Mouse (Mus musculus) liver, adult 2 months (tissue): ENCODE measurements around the gene 4930402H24Rik. TPM values are rescaled to one million over a fixed set of nuclear protein-coding genes. Genes with fewer than 3 reads are reported as not detected.

ENCODE experiments used
- DNase-seq: peaks from one replicate; pipeline ENCODE4 v3.0.0-alpha.2; 2011; ENCODE audit warnings: low read depth, low spot score; ENCODE audit errors: extremely low read depth
- H3K27ac ChIP-seq: fragments of 200-500 bp; replicated peaks from 2 replicates; pipeline ENCODE4 v1.5.1; 2012; ENCODE audit warnings: low read depth, mild to moderate bottlenecking, control low read depth, inconsistent platforms, low read length; ENCODE audit not compliant: insufficient read depth
- H3K27me3 ChIP-seq: fragments of 200-500 bp; 2 replicates; pipeline ENCODE4 v1.6.1; 2012; ENCODE audit warnings: mild to moderate bottlenecking, moderate library complexity, low read length, inconsistent platforms; ENCODE audit not compliant: control insufficient read depth, insufficient read depth
- H3K36me3 ChIP-seq: fragments of 200-500 bp; 2 replicates; pipeline ENCODE4 v1.6.1; 2012; ENCODE audit warnings: low read length, inconsistent platforms; ENCODE audit not compliant: control insufficient read depth, insufficient read depth
- H3K4me1 ChIP-seq: fragments of 200-500 bp; 2 replicates; pipeline ENCODE4 v1.6.1; 2011; ENCODE audit warnings: low read length; ENCODE audit not compliant: control insufficient read depth, insufficient read depth
- H3K4me3 ChIP-seq: fragments of 200-500 bp; 2 replicates; pipeline ENCODE4 v1.5.1; 2011; ENCODE audit warnings: low read depth, mild to moderate bottlenecking, control low read depth, low read length, moderate library complexity; ENCODE audit not compliant: insufficient read depth
- H3K79me2 ChIP-seq: fragments of 200-500 bp; 2 replicates; pipeline ENCODE4 v1.6.1; 2012; ENCODE audit warnings: inconsistent platforms, mild to moderate bottlenecking, low read length, moderate library complexity; ENCODE audit not compliant: control insufficient read depth, insufficient read depth
- H3K9ac ChIP-seq: fragments of 200-500 bp; 2 replicates; pipeline ENCODE4 v1.6.1; 2012; ENCODE audit warnings: low read depth, mild to moderate bottlenecking, control low read depth, inconsistent platforms, low read length
- CTCF ChIP-seq: fragments of 200-500 bp; IDR thresholded peaks from 2 replicates; pipeline ENCODE4 v1.5.1; 2011; ENCODE audit warnings: low read depth, low read length, control low read depth
- POLR2A ChIP-seq: fragments of 200-500 bp; IDR thresholded peaks from 2 replicates; pipeline ENCODE4 v1.6.1; 2011; ENCODE audit warnings: low read length, control low read depth; ENCODE audit not compliant: insufficient read depth; ENCODE audit errors: extremely low read depth
- WGBS: fragments of 180-500 bp; shearing (Covaris S2); methylation state at CpG from one replicate; pipeline ENCODE4 v1.1.7; 2018; 5-methylcytosine and 5-hydroxymethylcytosine counted together
- polyA plus RNA-seq: library from polyadenylated mRNA; depleted of rRNA; stranded (reverse); fragments of >200 nt; gene quantifications from 2 replicates; pipeline ENCODE4 v1.2.3, GENCODE M21; 2012
- total RNA-seq: library from RNA; depleted of rRNA; stranded (reverse); fragments of >200 nt; gene quantifications from 2 replicates; pipeline ENCODE4 v1.2.3, GENCODE M21; 2014

4930402H24Rik gene
- total and polyA plus RNA-seq, 2 experiments: 14.8 to 18.2 TPM

DNA sequence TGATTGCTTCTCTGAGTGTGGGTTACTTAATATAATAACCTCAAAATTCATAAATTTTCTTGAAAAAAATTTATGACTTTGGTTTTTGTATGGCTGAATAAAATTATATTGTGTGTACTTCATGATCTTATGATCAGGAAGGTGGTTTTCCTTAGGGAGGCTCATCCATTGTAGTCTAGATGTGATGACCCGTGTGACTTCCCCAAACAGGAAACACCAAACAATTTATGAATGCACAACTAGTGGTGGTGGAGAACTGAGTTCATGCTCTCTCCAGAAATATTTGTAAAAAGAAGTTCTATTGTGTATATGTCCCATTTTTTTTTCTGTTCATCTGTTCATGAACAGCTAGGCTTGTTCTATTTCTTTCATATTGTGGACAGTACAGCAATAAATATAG, 18.8 kb downstream of the 4930402H24Rik start:
- no peak for TF ChIP-seq POLR2A
- TF ChIP-seq CTCF: no peak
- 82% methylated on average over 1 of the region's 1 CpGs for WGBS

DNA sequence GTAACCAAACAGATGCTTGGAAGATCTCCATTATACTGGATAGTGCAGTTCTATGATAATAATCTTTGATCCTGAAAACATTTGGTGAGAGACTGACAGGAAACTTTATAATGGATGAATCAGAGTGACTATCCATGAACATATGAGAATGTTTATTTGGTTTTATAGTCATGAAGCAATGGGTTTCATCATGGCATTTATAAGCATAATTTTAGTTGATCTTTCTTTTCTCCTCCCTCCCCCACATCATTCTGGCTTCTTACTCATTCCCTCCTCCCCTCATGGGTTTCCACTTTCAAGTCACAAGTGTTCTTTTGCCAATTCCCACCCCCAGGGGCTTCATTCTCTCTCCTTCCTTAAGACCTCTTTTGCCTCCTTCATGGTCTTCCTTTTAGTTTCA, 19.2 kb downstream of the 4930402H24Rik start:
- no peak overlapping the region for H3K27ac ChIP-seq
- no peak overlapping the region for H3K4me3 ChIP-seq
- no peak for DNase-seq
- no peaks in the 10 kb centered on the region for H3K27me3 ChIP-seq
- no peak overlapping the region for H3K9ac ChIP-seq
- H3K79me2 ChIP-seq: no peaks in the 10 kb centered on the region; the same call in 1 of the 2 replicates
- TF ChIP-seq POLR2A (no peak), CTCF (no peak)
- peaks cover 3% of the 10 kb centered on the region; the same call in 1 of the 2 replicates for H3K36me3 ChIP-seq
- H3K4me1 ChIP-seq: no peaks in the 10 kb centered on the region

More for the DNA sequence above, 18.8 kb downstream of the 4930402H24Rik start:
- peaks cover 3% of the 10 kb centered on the region; the same call in 1 of the 2 replicates for H3K36me3 ChIP-seq
- no peak for DNase-seq
- H3K27me3 ChIP-seq: no peaks in the 10 kb centered on the region
- no peaks in the 10 kb centered on the region for H3K4me1 ChIP-seq
- no peak overlapping the region for H3K4me3 ChIP-seq
- H3K27ac ChIP-seq: no peak overlapping the region
- H3K9ac ChIP-seq: no peak overlapping the region
- H3K79me2 ChIP-seq: no peaks in the 10 kb centered on the region; the same call in 1 of the 2 replicates

DNA sequence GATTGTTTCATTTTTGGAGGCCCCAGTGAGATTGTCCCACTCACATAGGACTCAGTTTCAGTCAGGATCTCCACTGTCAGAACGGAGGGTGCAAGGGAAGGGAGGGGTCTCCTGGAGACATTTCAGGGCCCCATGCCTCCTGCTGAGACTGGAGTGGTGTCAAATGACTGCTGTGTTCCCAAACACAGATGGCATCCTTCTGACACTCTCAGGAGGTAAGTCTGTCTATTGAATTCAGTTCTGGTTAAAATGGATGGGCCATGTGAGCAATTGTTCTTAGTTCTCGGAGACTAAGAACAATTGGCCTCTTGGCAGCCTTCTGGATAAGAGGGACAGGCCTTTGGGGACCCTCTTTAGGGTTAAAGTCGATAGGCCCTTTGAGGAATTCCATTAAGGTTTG, 28.8 kb downstream of the 4930402H24Rik start:
- no peak for TF ChIP-seq POLR2A
- Histone ChIP-seq H3K4me1 (no peaks in the 10 kb centered on the region), H3K4me3 (no peak overlapping the region), H3K79me2 (no peaks in the 10 kb centered on the region), H3K36me3 (no peaks in the 10 kb centered on the region), H3K27ac (no peak overlapping the region), H3K9ac (no peak overlapping the region), H3K27me3 (no peaks in the 10 kb centered on the region)
- 82% methylated on average over 3 of the region's 3 CpGs for WGBS
- DNase-seq: no peak

GRCm38 (mm10) chr2:130870916-130871315, 35.3 kb downstream of the 4930402H24Rik start:
- no peaks in the 10 kb centered on the region for H3K27me3 ChIP-seq
- DNase-seq: no peak
- peaks cover 4% of the 10 kb centered on the region; the same call in 1 of the 2 replicates for H3K4me1 ChIP-seq
- TF ChIP-seq CTCF: no peak
- TF ChIP-seq POLR2A: no peak
- H3K4me3 ChIP-seq: no peak overlapping the region
- 98% methylated on average over 5 of the region's 5 CpGs for whole genome bisulfite sequencing
- no peak overlapping the region for H3K27ac ChIP-seq
- no peak overlapping the region for H3K9ac ChIP-seq
- H3K36me3 ChIP-seq: no peaks in the 10 kb centered on the region
- H3K79me2 ChIP-seq: no peaks in the 10 kb centered on the region

DNA sequence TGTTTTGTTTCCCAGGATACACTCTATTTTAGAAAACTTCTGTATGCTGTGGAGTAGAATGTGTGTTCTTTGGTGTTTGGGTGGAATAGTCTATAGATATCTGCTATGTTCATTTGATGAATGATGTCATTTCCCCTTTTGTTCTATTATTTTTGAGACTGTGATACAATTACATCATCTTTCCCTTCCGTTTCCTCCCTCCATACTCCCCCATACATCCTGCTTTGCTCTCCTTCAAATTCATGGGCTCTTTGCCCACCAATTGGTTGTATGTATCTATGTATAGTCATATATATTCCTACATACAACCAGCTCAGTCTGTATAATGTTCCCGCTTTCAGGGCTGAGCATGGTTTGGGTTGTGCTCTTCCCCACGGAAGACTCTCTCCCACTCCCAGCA, 44.1 kb downstream of the 4930402H24Rik start:
- Histone ChIP-seq H3K36me3 (no peaks in the 10 kb centered on the region), H3K27me3 (no peaks in the 10 kb centered on the region), H3K4me3 (no peak overlapping the region), H3K4me1 (no peaks in the 10 kb centered on the region), H3K79me2 (no peaks in the 10 kb centered on the region), H3K27ac (no peak overlapping the region), H3K9ac (no peak overlapping the region)
- TF ChIP-seq CTCF: no peak
- TF ChIP-seq POLR2A: no peak
- 84% methylated on average over 3 of the region's 3 CpGs for WGBS
- no peak for DNase-seq

DNA sequence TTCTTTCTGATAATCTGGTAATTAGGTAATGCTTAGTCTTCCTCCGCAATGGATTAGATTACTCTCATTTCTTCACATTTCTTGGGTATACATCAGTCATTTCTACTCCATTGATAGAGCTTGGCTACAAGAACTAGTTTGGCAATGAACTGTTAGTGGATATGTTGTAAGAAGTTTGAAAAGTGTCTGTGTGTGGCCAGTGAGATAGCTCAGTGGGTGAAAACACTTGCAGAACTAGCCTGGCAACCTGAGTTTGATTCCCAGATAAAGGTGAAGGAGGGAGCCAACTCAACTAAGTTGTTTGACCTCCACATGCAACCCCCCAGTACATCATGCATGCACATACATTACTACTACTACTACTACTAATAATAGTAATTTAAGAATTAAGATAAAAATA, 53.2 kb downstream of the 4930402H24Rik start:
- DNase-seq: no peak
- no peaks in the 10 kb centered on the region for H3K79me2 ChIP-seq
- no peaks in the 10 kb centered on the region for H3K27me3 ChIP-seq
- 98% methylated on average over 1 of the region's 1 CpGs for WGBS
- no peak overlapping the region for H3K4me3 ChIP-seq
- no peaks in the 10 kb centered on the region for H3K4me1 ChIP-seq
- H3K27ac ChIP-seq: no peak overlapping the region
- H3K9ac ChIP-seq: no peak overlapping the region
- TF ChIP-seq CTCF: no peak
- TF ChIP-seq POLR2A: no peak
- H3K36me3 ChIP-seq: no peaks in the 10 kb centered on the region
